Mouse (Mus musculus): Measurements from ENCODE around the gene Aprt. TPM values are rescaled to one million over a fixed set of nuclear protein-coding genes. Genes with fewer than 3 reads are reported as not detected.

Aprt gene
- polyA plus RNA-seq, 1 experiment = 338 TPM

GRCm38 (mm10) chr8:122554786-122555185 is 21.9 kb downstream of the Aprt start:
- Histone ChIP-seq H3K9me3 (no peaks in the 10 kb centered on the region), H3K4me1 (peaks cover 64% of the 10 kb centered on the region), H3K27me3 (replicated peaks) (no peaks in the 10 kb centered on the region), H3K36me3 (replicated peaks; ENCODE audit: low read length) (no peaks in the 10 kb centered on the region), H3K4me3 (replicated peaks) (no peak overlapping the region)
- no peak for TF ChIP-seq FLI1 (IDR thresholded peaks at IDR 0.05; ENCODE audit: low read length)
- no peak for TF ChIP-seq GATA1 (IDR thresholded peaks at IDR 0.05; ENCODE audit: borderline replicate concordance, low read length)

- Histone ChIP-seq H3K27me3 (replicated peaks) (no peaks in the 10 kb centered on the region), H3K4me1 (peaks cover 70% of the 10 kb centered on the region), H3K9me3 (no peaks in the 10 kb centered on the region), H3K36me3 (replicated peaks; ENCODE audit: low read length) (peaks cover 7% of the 10 kb centered on the region), H3K4me3 (replicated peaks) (peak within 1 kb of the TSS; percentile 94)
- TF ChIP-seq FLI1 (IDR thresholded peaks at IDR 0.05; ENCODE audit: low read length) = no peak
- no peak for TF ChIP-seq GATA1 (IDR thresholded peaks at IDR 0.05; ENCODE audit: borderline replicate concordance, low read length)
These were observed 25.3 kb downstream of the Aprt start, which contains the start of gene Piezo1 for GRCm38 (mm10) chr8:122551265-122552051. Gene Piezo1 (minus strand): TSS chr8:122551329.

- H3K36me3 ChIP-seq (replicated peaks; ENCODE audit: low read length) = peaks cover 7% of the 10 kb centered on the region
- H3K27me3 ChIP-seq (replicated peaks) = no peaks in the 10 kb centered on the region
- H3K9me3 ChIP-seq = no peaks in the 10 kb centered on the region
- TF ChIP-seq GATA1 (IDR thresholded peaks at IDR 0.05; ENCODE audit: borderline replicate concordance, low read length) (no peak), FLI1 (IDR thresholded peaks at IDR 0.05; ENCODE audit: low read length) (no peak)
- H3K4me3 ChIP-seq (replicated peaks) = peak overlapping the region; percentile 94
- peaks cover 70% of the 10 kb centered on the region for H3K4me1 ChIP-seq
These were observed 25.8 kb downstream of the Aprt start for GRCm38 (mm10) chr8:122550995-122551264.

DNA sequence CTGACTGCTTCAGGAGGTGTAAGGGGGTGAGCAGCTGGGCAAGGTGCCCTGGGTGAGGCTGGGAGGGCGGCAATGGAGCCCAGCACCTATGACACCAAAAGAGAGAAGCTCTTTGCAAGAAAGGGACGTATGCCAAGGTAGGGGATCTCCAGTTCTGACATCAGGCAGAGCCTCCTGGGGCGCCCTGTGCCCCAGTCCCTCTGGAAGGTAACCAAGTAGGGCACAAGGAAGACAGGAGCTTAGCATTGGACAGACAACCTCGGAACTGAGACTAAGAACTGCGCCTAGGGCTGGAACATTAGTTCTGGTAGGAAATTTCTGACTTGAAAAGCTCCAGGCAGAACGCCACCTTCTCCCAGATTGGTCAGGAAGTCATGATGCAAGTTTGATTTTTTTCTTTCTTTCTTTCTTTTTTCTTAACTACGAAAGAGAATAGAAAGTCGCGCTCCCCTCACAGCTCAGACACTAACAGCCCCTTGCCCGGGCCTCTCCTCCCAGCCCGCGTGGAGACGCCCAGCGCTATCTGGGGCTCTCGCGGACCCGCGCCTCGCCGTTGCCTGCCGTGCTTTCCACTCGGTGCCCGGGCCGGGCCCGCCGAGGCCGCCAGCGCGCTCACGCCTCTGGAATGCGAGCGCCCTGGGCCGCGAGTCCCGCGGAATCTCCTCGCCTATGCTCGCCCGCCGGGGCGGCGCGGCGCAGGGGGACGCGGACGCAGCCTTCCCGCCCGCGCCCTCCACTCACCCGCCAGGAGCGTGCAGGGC is 26.3 kb downstream of the Aprt start:
- H3K9me3 ChIP-seq = no peaks in the 10 kb centered on the region
- H3K4me3 ChIP-seq (replicated peaks) = peak overlapping the region; percentile 94
- H3K27me3 ChIP-seq (replicated peaks) = no peaks in the 10 kb centered on the region
- TF ChIP-seq GATA1 (IDR thresholded peaks at IDR 0.05; ENCODE audit: borderline replicate concordance, low read length) (no peak), FLI1 (IDR thresholded peaks at IDR 0.05; ENCODE audit: low read length) (no peak)
- peaks cover 7% of the 10 kb centered on the region for H3K36me3 ChIP-seq (replicated peaks; ENCODE audit: low read length)
- peaks cover 70% of the 10 kb centered on the region for H3K4me1 ChIP-seq

- peaks cover 76% of the 10 kb centered on the region for H3K4me1 ChIP-seq
- H3K9me3 ChIP-seq = no peaks in the 10 kb centered on the region
- no peaks in the 10 kb centered on the region for H3K27me3 ChIP-seq (replicated peaks)
- peaks cover 16% of the 10 kb centered on the region for H3K36me3 ChIP-seq (replicated peaks; ENCODE audit: low read length)
- peak overlapping the region; percentile 74 for H3K4me3 ChIP-seq (replicated peaks)
- TF ChIP-seq FLI1 (IDR thresholded peaks at IDR 0.05; ENCODE audit: low read length) (no peak), GATA1 (IDR thresholded peaks at IDR 0.05; ENCODE audit: borderline replicate concordance, low read length) (no peak)
These were observed 27.7 kb downstream of the Aprt start for GRCm38 (mm10) chr8:122548891-122549439.

- peaks cover 82% of the 10 kb centered on the region for H3K4me1 ChIP-seq
- H3K27me3 ChIP-seq (replicated peaks) = no peaks in the 10 kb centered on the region
- TF ChIP-seq FLI1 (IDR thresholded peaks at IDR 0.05; ENCODE audit: low read length) = no peak
- no peak for TF ChIP-seq GATA1 (IDR thresholded peaks at IDR 0.05; ENCODE audit: borderline replicate concordance, low read length)
- no peaks in the 10 kb centered on the region for H3K9me3 ChIP-seq
- H3K36me3 ChIP-seq (replicated peaks; ENCODE audit: low read length) = peaks cover 22% of the 10 kb centered on the region
- H3K4me3 ChIP-seq (replicated peaks) = peak overlapping the region; percentile 76
These were observed 28.4 kb downstream of the Aprt start for GRCm38 (mm10) chr8:122548331-122548730.

GRCm38 (mm10) chr8:122547815-122548214 is 28.9 kb downstream of the Aprt start:
- Histone ChIP-seq H3K4me1 (peaks cover 85% of the 10 kb centered on the region), H3K9me3 (no peaks in the 10 kb centered on the region), H3K36me3 (replicated peaks; ENCODE audit: low read length) (peaks cover 27% of the 10 kb centered on the region), H3K4me3 (replicated peaks) (peak overlapping the region; percentile 76), H3K27me3 (replicated peaks) (no peaks in the 10 kb centered on the region)
- TF ChIP-seq GATA1 (IDR thresholded peaks at IDR 0.05; ENCODE audit: borderline replicate concordance, low read length) = no peak
- no peak for TF ChIP-seq FLI1 (IDR thresholded peaks at IDR 0.05; ENCODE audit: low read length)

GRCm38 (mm10) chr8:122546811-122547453 is 29.8 kb downstream of the Aprt start:
- Histone ChIP-seq H3K27me3 (replicated peaks) (no peaks in the 10 kb centered on the region), H3K4me1 (peaks cover 91% of the 10 kb centered on the region), H3K36me3 (replicated peaks; ENCODE audit: low read length) (peaks cover 36% of the 10 kb centered on the region), H3K9me3 (no peaks in the 10 kb centered on the region), H3K4me3 (replicated peaks) (peak overlapping the region; percentile 76)
- no peak for TF ChIP-seq FLI1 (IDR thresholded peaks at IDR 0.05; ENCODE audit: low read length)
- no peak for TF ChIP-seq GATA1 (IDR thresholded peaks at IDR 0.05; ENCODE audit: borderline replicate concordance, low read length)

- H3K4me3 ChIP-seq (replicated peaks) = peak overlapping the region; percentile 76
- H3K4me1 ChIP-seq = peaks cover 94% of the 10 kb centered on the region
These were observed 30.5 kb downstream of the Aprt start for GRCm38 (mm10) chr8:122546066-122546755.

More at GRCm38 (mm10) chr8:122546066-122546755, 30.5 kb downstream of the Aprt start:
- peaks cover 43% of the 10 kb centered on the region for H3K36me3 ChIP-seq (replicated peaks; ENCODE audit: low read length)
- H3K9me3 ChIP-seq = no peaks in the 10 kb centered on the region
- TF ChIP-seq GATA1 (IDR thresholded peaks at IDR 0.05; ENCODE audit: borderline replicate concordance, low read length) (no peak), FLI1 (IDR thresholded peaks at IDR 0.05; ENCODE audit: low read length) (no peak)
- H3K27me3 ChIP-seq (replicated peaks) = no peaks in the 10 kb centered on the region

All from megakaryocyte, embryonic 14.5 days (primary cell).